Mouse (Mus musculus): Measurements from ENCODE around the gene Tfip11. TPM values are rescaled to one million over a fixed set of nuclear protein-coding genes. Genes with fewer than 3 reads are reported as not detected.

Tfip11 gene
- polyA plus RNA-seq, 1 experiment from 2014 or later: 37.8 TPM

DNA sequence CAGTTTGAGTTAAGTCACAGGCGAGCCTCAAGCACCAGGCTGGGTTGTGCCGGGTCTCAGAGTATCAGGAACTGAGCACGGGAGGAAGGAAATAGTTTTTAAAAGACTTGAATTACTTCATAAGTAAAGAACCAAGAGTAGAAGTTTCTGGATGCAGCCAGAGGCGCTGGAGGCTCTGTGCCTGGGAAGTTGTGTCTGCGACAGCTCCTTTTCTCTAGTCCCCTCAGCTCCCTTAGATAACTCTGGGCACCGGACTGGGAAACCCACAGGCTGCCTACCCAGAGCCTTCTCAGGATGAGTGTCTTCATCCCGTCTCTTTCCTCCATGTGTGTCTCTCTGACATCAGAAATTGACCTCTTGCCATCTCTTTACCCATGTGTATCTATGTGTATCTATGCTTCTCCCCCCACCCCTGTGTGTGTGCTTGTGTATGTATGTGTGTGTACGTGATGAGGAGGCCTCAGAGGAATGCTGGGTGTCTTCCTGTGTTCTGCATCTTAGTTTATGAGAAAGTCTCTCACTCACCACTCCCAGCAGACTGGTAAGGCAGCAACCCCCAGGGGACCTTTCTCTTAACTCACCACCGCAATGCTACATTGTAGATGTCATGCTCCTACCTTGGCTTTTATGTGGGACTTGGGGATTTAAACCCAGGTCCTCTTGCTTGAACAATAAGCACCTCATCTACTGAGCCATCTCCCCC is 43.2 kb upstream of the Tfip11 start:
- H3K27me3 ChIP-seq (ENCODE audit: insufficient read depth, low read length): no peaks in the 10 kb centered on the region
- ATAC-seq (ENCODE audit: low FRiP score, low TSS enrichment): no peak
- H3K36me3 ChIP-seq (ENCODE audit: insufficient read depth, low read length): no peaks in the 10 kb centered on the region
- peak overlapping the region; percentile 73 for H3K27ac ChIP-seq (ENCODE audit: low read length)
- peaks cover 57% of the 10 kb centered on the region for H3K4me1 ChIP-seq (ENCODE audit: insufficient read depth, low read length)
- no peak overlapping the region; the same call in 1 of the 2 replicates for H3K4me2 ChIP-seq (replicated peaks; ENCODE audit: low read depth, low read length)
- H3K9ac ChIP-seq (replicated peaks; ENCODE audit: low read length): no peak overlapping the region
- H3K4me3 ChIP-seq (ENCODE audit: low read length): no peak overlapping the region
- WGBS: 70% methylated on average over 9 of the region's 9 CpGs
- no peaks in the 10 kb centered on the region for H3K9me3 ChIP-seq (ENCODE audit: low read length)

- H3K36me3 ChIP-seq (ENCODE audit: insufficient read depth, low read length): no peaks in the 10 kb centered on the region
- no peaks in the 10 kb centered on the region for H3K9me3 ChIP-seq (ENCODE audit: low read length)
- no peak overlapping the region for H3K9ac ChIP-seq (replicated peaks; ENCODE audit: low read length)
- no peak overlapping the region for H3K4me3 ChIP-seq (ENCODE audit: low read length)
- H3K27ac ChIP-seq (ENCODE audit: low read length): peak overlapping the region; percentile 77
- ATAC-seq (ENCODE audit: low FRiP score, low TSS enrichment): no peak
- 69% methylated on average over 10 of the region's 10 CpGs for WGBS
- no peak overlapping the region for H3K4me2 ChIP-seq (replicated peaks; ENCODE audit: low read depth, low read length)
- no peaks in the 10 kb centered on the region for H3K27me3 ChIP-seq (ENCODE audit: insufficient read depth, low read length)
- H3K4me1 ChIP-seq (ENCODE audit: insufficient read depth, low read length): peaks cover 55% of the 10 kb centered on the region
Measured at GRCm38 (mm10) chr5:112283543-112284202, 42.5 kb upstream of the Tfip11 start.

DNA sequence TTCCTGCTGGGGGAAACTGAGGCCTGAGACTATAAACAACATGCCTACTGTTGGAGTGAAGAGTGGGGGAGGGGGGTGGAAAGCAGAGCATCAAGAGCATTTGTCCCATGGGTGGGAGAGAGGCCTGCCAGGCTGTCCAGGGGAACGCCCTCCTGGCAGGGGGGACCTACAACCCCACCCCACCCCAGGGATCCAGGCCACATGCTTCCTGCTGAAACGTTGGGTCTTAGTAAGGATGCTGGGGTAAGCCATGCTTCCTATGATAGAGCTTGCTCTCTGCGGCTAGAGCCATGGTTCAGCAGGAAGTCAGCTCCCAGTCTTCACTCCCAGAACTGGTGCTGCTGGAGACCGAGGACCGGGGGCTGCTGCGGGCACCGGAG is 42.0 kb upstream of the Tfip11 start:
- H3K4me1 ChIP-seq (ENCODE audit: insufficient read depth, low read length): peaks cover 51% of the 10 kb centered on the region
- 80% methylated on average over 7 of the region's 7 CpGs for WGBS
- no peaks in the 10 kb centered on the region for H3K27me3 ChIP-seq (ENCODE audit: insufficient read depth, low read length)
- H3K27ac ChIP-seq (ENCODE audit: low read length): peak overlapping the region; percentile 77
- H3K4me3 ChIP-seq (ENCODE audit: low read length): no peak overlapping the region
- 0 out of 2 replicates have a peak overlapping the region, but pooled peaks have one; percentile 8 for H3K9ac ChIP-seq (replicated peaks; ENCODE audit: low read length)
- H3K4me2 ChIP-seq (replicated peaks; ENCODE audit: low read depth, low read length): no peak overlapping the region
- no peak for ATAC-seq (ENCODE audit: low FRiP score, low TSS enrichment)
- H3K9me3 ChIP-seq (ENCODE audit: low read length): no peaks in the 10 kb centered on the region
- H3K36me3 ChIP-seq (ENCODE audit: insufficient read depth, low read length): no peaks in the 10 kb centered on the region

GRCm38 (mm10) chr5:112285548-112286085 is 40.5 kb upstream of the Tfip11 start:
- H3K4me1 ChIP-seq (ENCODE audit: insufficient read depth, low read length): peaks cover 55% of the 10 kb centered on the region
- no peak for ATAC-seq (ENCODE audit: low FRiP score, low TSS enrichment)
- no peaks in the 10 kb centered on the region for H3K36me3 ChIP-seq (ENCODE audit: insufficient read depth, low read length)
- WGBS: 90% methylated on average over 7 of the region's 7 CpGs
- H3K27me3 ChIP-seq (ENCODE audit: insufficient read depth, low read length): no peaks in the 10 kb centered on the region
- H3K27ac ChIP-seq (ENCODE audit: low read length): no peak overlapping the region
- no peaks in the 10 kb centered on the region for H3K9me3 ChIP-seq (ENCODE audit: low read length)
- no peak overlapping the region for H3K4me2 ChIP-seq (replicated peaks; ENCODE audit: low read depth, low read length)
- no peak overlapping the region for H3K4me3 ChIP-seq (ENCODE audit: low read length)
- H3K9ac ChIP-seq (replicated peaks; ENCODE audit: low read length): no peak overlapping the region

DNA sequence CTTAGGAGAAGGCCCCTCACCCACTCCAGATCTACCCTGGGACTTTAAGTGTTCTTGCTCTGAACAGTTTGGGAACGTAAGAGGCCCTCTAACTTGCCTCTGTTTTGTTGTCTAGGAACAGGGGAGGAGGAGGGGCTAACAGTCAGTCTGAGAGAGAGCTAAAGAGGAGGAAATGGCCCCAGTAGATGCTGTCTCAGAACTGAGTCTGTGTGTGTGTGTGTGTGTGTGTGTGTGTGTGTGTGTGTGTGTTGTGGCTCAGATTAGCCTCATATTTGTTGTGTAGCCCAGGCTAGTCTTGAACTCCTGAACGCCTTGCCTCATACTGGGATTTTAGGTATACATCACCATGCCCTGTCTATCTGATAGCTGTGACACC is 39.6 kb upstream of the Tfip11 start:
- no peaks in the 10 kb centered on the region for H3K36me3 ChIP-seq (ENCODE audit: insufficient read depth, low read length)
- H3K9ac ChIP-seq (replicated peaks; ENCODE audit: low read length): no peak overlapping the region
- no peak for ATAC-seq (ENCODE audit: low FRiP score, low TSS enrichment)
- no peak overlapping the region for H3K27ac ChIP-seq (ENCODE audit: low read length)
- H3K4me1 ChIP-seq (ENCODE audit: insufficient read depth, low read length): peaks cover 55% of the 10 kb centered on the region
- 73% methylated on average over 2 of the region's 2 CpGs for WGBS
- H3K27me3 ChIP-seq (ENCODE audit: insufficient read depth, low read length): no peaks in the 10 kb centered on the region
- no peak overlapping the region for H3K4me3 ChIP-seq (ENCODE audit: low read length)
- H3K4me2 ChIP-seq (replicated peaks; ENCODE audit: low read depth, low read length): no peak overlapping the region
- H3K9me3 ChIP-seq (ENCODE audit: low read length): no peaks in the 10 kb centered on the region

GRCm38 (mm10) chr5:112286984-112287641 is 39.0 kb upstream of the Tfip11 start:
- no peaks in the 10 kb centered on the region for H3K9me3 ChIP-seq (ENCODE audit: low read length)
- no peak overlapping the region for H3K27ac ChIP-seq (ENCODE audit: low read length)
- no peak overlapping the region for H3K9ac ChIP-seq (replicated peaks; ENCODE audit: low read length)
- ATAC-seq (ENCODE audit: low FRiP score, low TSS enrichment): no peak
- no peak overlapping the region for H3K4me2 ChIP-seq (replicated peaks; ENCODE audit: low read depth, low read length)
- no peaks in the 10 kb centered on the region for H3K36me3 ChIP-seq (ENCODE audit: insufficient read depth, low read length)
- H3K4me3 ChIP-seq (ENCODE audit: low read length): no peak overlapping the region
- peaks cover 59% of the 10 kb centered on the region for H3K4me1 ChIP-seq (ENCODE audit: insufficient read depth, low read length)
- 64% methylated on average over 11 of the region's 11 CpGs for WGBS
- no peaks in the 10 kb centered on the region for H3K27me3 ChIP-seq (ENCODE audit: insufficient read depth, low read length)

DNA sequence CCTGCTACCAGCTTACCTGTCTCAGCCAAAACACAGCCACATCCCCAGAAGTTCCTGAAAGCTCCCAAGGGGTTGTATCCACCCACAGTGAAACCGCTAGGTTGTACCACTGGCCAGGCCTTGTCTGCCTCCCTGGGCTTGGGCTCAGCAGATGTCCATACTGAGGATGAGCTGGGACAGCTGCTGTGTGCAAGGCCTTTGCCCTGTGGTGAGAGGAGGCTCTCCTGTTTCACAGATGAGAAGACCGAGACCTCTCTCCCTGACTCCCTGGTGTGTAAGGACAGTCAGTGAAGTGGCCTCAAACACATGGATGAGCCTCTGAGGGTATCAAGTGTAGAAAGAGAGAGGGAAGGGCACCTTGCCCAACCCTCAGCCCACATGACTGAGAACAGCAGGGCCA is 38.5 kb upstream of the Tfip11 start:
- H3K27ac ChIP-seq (ENCODE audit: low read length): no peak overlapping the region
- no peak overlapping the region for H3K9ac ChIP-seq (replicated peaks; ENCODE audit: low read length)
- no peak overlapping the region for H3K4me2 ChIP-seq (replicated peaks; ENCODE audit: low read depth, low read length)
- no peak for ATAC-seq (ENCODE audit: low FRiP score, low TSS enrichment)
- no peaks in the 10 kb centered on the region for H3K9me3 ChIP-seq (ENCODE audit: low read length)
- no peak overlapping the region for H3K4me3 ChIP-seq (ENCODE audit: low read length)
- peaks cover 58% of the 10 kb centered on the region for H3K4me1 ChIP-seq (ENCODE audit: insufficient read depth, low read length)
- H3K36me3 ChIP-seq (ENCODE audit: insufficient read depth, low read length): no peaks in the 10 kb centered on the region
- H3K27me3 ChIP-seq (ENCODE audit: insufficient read depth, low read length): no peaks in the 10 kb centered on the region
- 54% methylated on average over 2 of the region's 2 CpGs for WGBS

GRCm38 (mm10) chr5:112288193-112289141 is 37.7 kb upstream of the Tfip11 start:
- Histone ChIP-seq H3K4me3 (ENCODE audit: low read length) (peak overlapping the region; percentile 22), H3K4me1 (ENCODE audit: insufficient read depth, low read length) (peaks cover 52% of the 10 kb centered on the region), H3K27me3 (ENCODE audit: insufficient read depth, low read length) (no peaks in the 10 kb centered on the region), H3K27ac (ENCODE audit: low read length) (peak overlapping the region; percentile 30; the same call in 1 of the 2 replicates), H3K36me3 (ENCODE audit: insufficient read depth, low read length) (no peaks in the 10 kb centered on the region), H3K9me3 (ENCODE audit: low read length) (no peaks in the 10 kb centered on the region), H3K9ac (replicated peaks; ENCODE audit: low read length) (0 out of 2 replicates have a peak overlapping the region, but pooled peaks have one; percentile 10), H3K4me2 (replicated peaks; ENCODE audit: low read depth, low read length) (peak overlapping the region; percentile 16; the same call in 1 of the 2 replicates)
- no peak for ATAC-seq (ENCODE audit: low FRiP score, low TSS enrichment)
- 70% methylated on average over 9 of the region's 9 CpGs for WGBS

GRCm38 (mm10) chr5:112289236-112289635 is 36.9 kb upstream of the Tfip11 start:
- Histone ChIP-seq H3K27ac (ENCODE audit: low read length) (no peak overlapping the region), H3K36me3 (ENCODE audit: insufficient read depth, low read length) (no peaks in the 10 kb centered on the region), H3K27me3 (ENCODE audit: insufficient read depth, low read length) (no peaks in the 10 kb centered on the region), H3K4me3 (ENCODE audit: low read length) (no peak overlapping the region), H3K4me1 (ENCODE audit: insufficient read depth, low read length) (peaks cover 49% of the 10 kb centered on the region), H3K4me2 (replicated peaks; ENCODE audit: low read depth, low read length) (peak overlapping the region; percentile 20; the same call in 1 of the 2 replicates), H3K9me3 (ENCODE audit: low read length) (no peaks in the 10 kb centered on the region), H3K9ac (replicated peaks; ENCODE audit: low read length) (no peak overlapping the region)
- ATAC-seq (ENCODE audit: low FRiP score, low TSS enrichment): no peak
- WGBS: 41% methylated on average over 8 of the region's 8 CpGs

Measured in kidney, embryonic 16.5 days (tissue).